Comparison of ENCODE assay signal across 10 mouse cellular contexts in the genomic region with DNA sequence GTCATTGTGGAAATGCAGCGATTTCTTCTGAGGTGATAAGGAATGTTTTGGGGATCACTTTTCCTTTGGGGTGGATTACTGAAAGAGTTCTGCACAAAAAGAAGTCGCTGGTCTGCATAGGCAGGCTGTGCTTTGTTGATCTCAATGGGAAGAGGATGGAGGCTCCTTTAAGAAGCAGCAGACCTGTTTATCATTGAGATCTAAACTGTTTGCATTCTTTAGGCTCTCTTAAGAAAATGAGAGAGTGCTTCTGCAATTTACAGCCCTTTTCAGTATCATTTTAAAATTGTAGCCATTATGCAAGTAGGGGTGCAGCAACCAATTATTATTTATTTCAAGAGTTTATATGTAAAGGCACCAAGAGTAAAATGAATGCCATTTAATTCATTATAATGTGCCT. TPM values are rescaled to one million over a fixed set of nuclear protein-coding genes. Genes with fewer than 3 reads are reported as not detected.
DNase-seq lines count a peak whose midpoint lies in the region; ATAC-seq and TF ChIP-seq lines count a peak whose summit lies in the region.
"Had no signal": no experiment of that assay in that cellular context is flagged by ENCODE, and none has a peak within 500 bp of the region (broad histone marks: within the 10 kb centered on the region; RNA-seq: fewer than 3 reads in every experiment).

No protein-coding gene starts in this region.

- H3K4me2 ChIP-seq in embryonic facial prominence, embryonic 14.5 days (ENCODE audit: low read depth, low read length), result peak overlapping the region; percentile 65; the same call in 1 of the 2 replicates
- H3K4me2 ChIP-seq in hindbrain, embryonic 15.5 days, result peak overlapping the region; percentile 66
- peak overlapping the region; percentile 57 for H3K4me2 ChIP-seq in midbrain, postnatal 0 days (ENCODE audit: low read depth, low read length, poor library complexity, severe bottlenecking)

- no peak for ATAC-seq in embryonic facial prominence, embryonic 14.5 days (ENCODE audit: low read depth)
- ATAC-seq in hindbrain, embryonic 15.5 days (ENCODE audit: low FRiP score, low read depth), result no peak
- ATAC-seq in midbrain, postnatal 0 days (ENCODE audit: low FRiP score), result no peak

- intact Hi-C loops in left cerebral cortex, adult 2 months (cut with DNase I), result loop anchor here (5.0 to 10.0 kb wide), 4 partner anchors 64 to 288 kb away; no protein-coding TSS in a partner anchor

- no peak for TF ChIP-seq CTCF in left cerebral cortex, adult 2 months (IDR thresholded peaks at IDR 0.05)
- no peak for TF ChIP-seq CTCF in midbrain, postnatal 0 days (IDR thresholded peaks at IDR 0.05)

- H3K4me3 ChIP-seq in left cerebral cortex, adult 2 months, result peak overlapping the region; percentile 57; the same call in 1 of the 2 replicates
- H3K4me3 ChIP-seq in embryonic facial prominence, embryonic 14.5 days (ENCODE audit: low read depth, low read length), result no peak overlapping the region
- peak overlapping the region; percentile 73 for H3K4me3 ChIP-seq in hindbrain, embryonic 15.5 days
- H3K4me3 ChIP-seq in midbrain, postnatal 0 days (ENCODE audit: low read depth, low read length), result peak overlapping the region; percentile 60

- H3K4me1 ChIP-seq in embryonic facial prominence, embryonic 14.5 days (ENCODE audit: control insufficient read depth, insufficient read depth, low read length), result 0 out of 2 replicates have a peak, but pooled peaks cover 6% of the 10 kb centered on the region
- peaks cover 17% of the 10 kb centered on the region; the same call in 1 of the 2 replicates for H3K4me1 ChIP-seq in hindbrain, embryonic 15.5 days (replicated peaks)
- no peaks in the 10 kb centered on the region for H3K4me1 ChIP-seq in midbrain, postnatal 0 days (ENCODE audit: insufficient read depth, low read length)

- 40% methylated on average over 2 of the region's 2 CpGs for WGBS in embryonic facial prominence, embryonic 14.5 days
- WGBS in hindbrain, embryonic 15.5 days, result 29% methylated on average over 2 of the region's 2 CpGs
- WGBS in midbrain, postnatal 0 days, result 17% methylated on average over 2 of the region's 2 CpGs

- H3K9me3 ChIP-seq in embryonic facial prominence, embryonic 14.5 days (ENCODE audit: control insufficient read depth, low read length), result no peaks in the 10 kb centered on the region
- no peaks in the 10 kb centered on the region for H3K9me3 ChIP-seq in hindbrain, embryonic 15.5 days
- no peaks in the 10 kb centered on the region for H3K9me3 ChIP-seq in midbrain, postnatal 0 days (ENCODE audit: low read length)

- H3K36me3 ChIP-seq in embryonic facial prominence, embryonic 14.5 days (ENCODE audit: control insufficient read depth, insufficient read depth, low read length), result no peaks in the 10 kb centered on the region
- no peaks in the 10 kb centered on the region for H3K36me3 ChIP-seq in hindbrain, embryonic 15.5 days
- H3K36me3 ChIP-seq in midbrain, postnatal 0 days (ENCODE audit: insufficient read depth, low read length), result no peaks in the 10 kb centered on the region

- no peak for DNase-seq in left cerebral cortex, adult 2 months (ENCODE audit: extremely low spot score in 1 of 2, low spot score in 2 of 2)
- DNase-seq in left cerebral cortex, adult 9 months (ENCODE audit: low spot score in 2 of 2), result no peak
- no peak for DNase-seq in embryonic facial prominence, embryonic 14.5 days (ENCODE audit: low spot score)
- no peak for DNase-seq in midbrain, postnatal 0 days (ENCODE audit: low spot score)
- DNase-seq in ovary, postnatal 36 days (ENCODE audit: low spot score), result no peak
- no peak for DNase-seq in spleen, adult 12 weeks (ENCODE audit: low spot score)
- DNase-seq: kidney, adult 11 months; left cerebral cortex, postnatal 4 days; spleen, adult 18-20 months had no signal

- no peak overlapping the region for H3K9ac ChIP-seq in embryonic facial prominence, embryonic 14.5 days (ENCODE audit: low read depth, low read length)
- H3K9ac ChIP-seq in hindbrain, embryonic 15.5 days, result peak overlapping the region; percentile 4; the same call in 1 of the 2 replicates
- no peak overlapping the region for H3K9ac ChIP-seq in midbrain, postnatal 0 days (replicated peaks; ENCODE audit: low read length, poor library complexity, severe bottlenecking)

- H3K27me3 ChIP-seq in embryonic facial prominence, embryonic 14.5 days (replicated peaks; ENCODE audit: control insufficient read depth, insufficient read depth, low read length), result 0 out of 2 replicates have a peak, but pooled peaks cover 7% of the 10 kb centered on the region
- H3K27me3 ChIP-seq in hindbrain, embryonic 15.5 days, result no peaks in the 10 kb centered on the region
- no peaks in the 10 kb centered on the region for H3K27me3 ChIP-seq in midbrain, postnatal 0 days (ENCODE audit: insufficient read depth, low read length)

- no peak overlapping the region for H3K27ac ChIP-seq in left cerebral cortex, adult 2 months
- H3K27ac ChIP-seq in embryonic facial prominence, embryonic 14.5 days (replicated peaks; ENCODE audit: low read depth, low read length), result no peak overlapping the region
- no peak overlapping the region for H3K27ac ChIP-seq in hindbrain, embryonic 15.5 days (replicated peaks)
- no peak overlapping the region for H3K27ac ChIP-seq in midbrain, postnatal 0 days (ENCODE audit: low read depth, low read length)

RNA-seq across cellular contexts. Expression of gene Sh3kbp1, which starts 2.1 kb away (rescaled TPM):
- 10 to 100 TPM; 57.5 to 61.3 TPM for total RNA-seq in left cerebral cortex, adult 2 months (2021)
- polyA plus RNA-seq in embryonic facial prominence, embryonic 14.5 days (2014; fragmentation: Nextera tagmentation; extraction: Ambion mirVana), result 47.8 and 49.6 TPM in 2 replicates
- polyA plus RNA-seq in hindbrain, embryonic 15.5 days (2015; fragmentation: Nextera tagmentation; extraction: Ambion mirVana), result 44.0 and 51.2 TPM in 2 replicates
- 41.9 and 56.3 TPM in 2 replicates for total RNA-seq in midbrain, postnatal 0 days (2014; rRNA removed)
- 37.0 and 42.4 TPM in 2 replicates for polyA plus RNA-seq in midbrain, postnatal 0 days (2015; fragmentation: Nextera tagmentation; extraction: Ambion mirVana)
